Mouse (Mus musculus) bone marrow macrophage, adult 2 months (primary cell): ENCODE data around the gene Bicral. TPM values are rescaled to one million over a fixed set of nuclear protein-coding genes. Genes with fewer than 3 reads are reported as not detected.

Source experiments
- H3K27ac ChIP-seq: 2 replicates; pipeline ENCODE4 v1.5.1; 2012; ENCODE audit warnings: low read depth, low read length; ENCODE audit not compliant: insufficient read depth
- H3K4me1 ChIP-seq: 2 replicates; pipeline ENCODE4 v1.6.1; 2012; ENCODE audit warnings: low read length; ENCODE audit not compliant: control insufficient read depth, insufficient read depth
- H3K4me3 ChIP-seq: 2 replicates; pipeline ENCODE4 v1.5.1; 2012; ENCODE audit warnings: mild to moderate bottlenecking, low read length, moderate library complexity; ENCODE audit not compliant: insufficient read depth
- CTCF ChIP-seq: IDR thresholded peaks from 2 replicates; pipeline ENCODE4 v1.5.1; 2012; ENCODE audit warnings: low read depth, mild to moderate bottlenecking, low read length, moderate library complexity
- POLR2A ChIP-seq: IDR thresholded peaks from 2 replicates; pipeline ENCODE4 v1.6.1; 2012; ENCODE audit warnings: mild to moderate bottlenecking, low read depth, low read length, borderline replicate concordance
- polyA plus RNA-seq: library from polyadenylated mRNA; stranded (reverse); fragments of >200 nt; gene quantifications from 2 replicates; pipeline ENCODE4 v1.2.4, GENCODE M21; 2012; ENCODE audit not compliant: missing spikeins, insufficient read depth, insufficient read length

Gene Bicral
- polyA plus RNA-seq, 1 experiment, result 11.3 TPM

DNA sequence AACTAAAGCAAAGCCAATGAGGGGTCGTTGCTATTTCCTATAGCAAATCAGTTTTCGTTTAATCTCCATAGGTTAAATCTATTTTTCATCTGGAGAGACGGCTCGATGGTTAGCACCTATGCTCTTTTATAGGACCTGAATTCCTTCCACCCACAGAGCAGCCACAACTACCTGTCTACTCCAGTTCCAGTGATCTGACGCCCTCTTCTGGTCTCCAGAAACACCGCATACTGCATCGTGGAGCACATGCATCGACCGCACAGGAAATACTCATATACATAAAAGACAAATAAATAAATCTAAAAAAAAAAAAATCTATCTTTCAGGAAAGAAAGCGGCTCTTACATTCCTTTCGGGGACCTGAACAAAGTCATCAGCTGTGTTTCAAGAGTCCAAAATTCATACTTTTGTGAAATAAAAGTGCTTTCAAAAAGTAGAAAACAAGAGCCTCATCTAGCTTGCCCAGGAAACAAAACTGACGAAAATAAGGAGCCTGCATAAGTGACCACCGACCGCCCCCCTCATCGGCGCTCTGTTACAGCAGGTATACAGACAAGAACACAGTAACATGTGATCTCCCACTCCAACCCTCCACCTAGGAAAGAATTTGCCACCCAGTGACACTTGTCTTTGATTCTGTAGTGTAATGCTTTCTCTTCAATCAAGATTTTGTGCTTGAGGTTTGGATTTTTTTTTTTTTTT lies 30.4 kb upstream of the Bicral start:
- Histone ChIP-seq H3K27ac (peak overlapping the region; percentile 84), H3K4me3 (peak overlapping the region; percentile 78), H3K4me1 (peaks cover 14% of the 10 kb centered on the region)
- TF ChIP-seq POLR2A (no peak), CTCF (peak; percentile 68)

DNA sequence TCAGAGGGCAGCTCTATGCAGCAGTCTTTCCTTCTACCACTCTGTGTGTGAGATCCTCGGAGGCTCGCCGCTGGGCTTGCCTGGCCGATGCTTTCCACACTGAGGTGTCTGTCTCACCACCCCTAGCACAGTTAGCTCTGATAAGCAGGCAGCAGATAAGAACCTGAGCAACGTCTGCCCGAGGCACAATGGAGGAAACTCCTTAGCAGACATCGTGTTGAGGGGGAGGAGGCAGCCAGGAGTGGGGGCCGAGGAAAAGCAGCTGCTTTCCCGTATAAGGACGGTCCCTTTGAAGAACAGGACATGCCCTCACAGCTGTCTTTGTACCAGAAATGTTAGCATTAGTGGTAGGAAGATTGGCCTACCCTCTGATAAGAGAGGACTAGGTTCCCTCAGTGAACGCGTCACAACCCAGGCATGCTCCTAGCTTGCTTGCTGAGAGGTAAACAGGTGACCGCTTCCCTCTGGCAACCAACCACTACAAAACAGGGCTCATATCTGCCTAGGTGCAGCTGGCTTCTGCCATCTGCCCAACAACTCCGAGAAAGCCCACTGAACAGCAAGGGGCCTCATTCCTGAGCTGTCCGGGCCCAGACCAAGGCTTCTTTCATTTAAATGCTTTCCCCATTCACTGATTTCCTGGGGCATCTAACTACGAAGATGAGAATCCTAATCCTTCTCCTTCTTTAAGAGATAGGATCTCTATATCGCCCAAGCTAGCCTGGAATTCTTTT lies 27.8 kb upstream of the Bicral start:
- H3K4me3 ChIP-seq, result no peak overlapping the region
- peaks cover 17% of the 10 kb centered on the region for H3K4me1 ChIP-seq
- TF ChIP-seq POLR2A (no peak), CTCF (no peak)
- no peak overlapping the region for H3K27ac ChIP-seq

DNA sequence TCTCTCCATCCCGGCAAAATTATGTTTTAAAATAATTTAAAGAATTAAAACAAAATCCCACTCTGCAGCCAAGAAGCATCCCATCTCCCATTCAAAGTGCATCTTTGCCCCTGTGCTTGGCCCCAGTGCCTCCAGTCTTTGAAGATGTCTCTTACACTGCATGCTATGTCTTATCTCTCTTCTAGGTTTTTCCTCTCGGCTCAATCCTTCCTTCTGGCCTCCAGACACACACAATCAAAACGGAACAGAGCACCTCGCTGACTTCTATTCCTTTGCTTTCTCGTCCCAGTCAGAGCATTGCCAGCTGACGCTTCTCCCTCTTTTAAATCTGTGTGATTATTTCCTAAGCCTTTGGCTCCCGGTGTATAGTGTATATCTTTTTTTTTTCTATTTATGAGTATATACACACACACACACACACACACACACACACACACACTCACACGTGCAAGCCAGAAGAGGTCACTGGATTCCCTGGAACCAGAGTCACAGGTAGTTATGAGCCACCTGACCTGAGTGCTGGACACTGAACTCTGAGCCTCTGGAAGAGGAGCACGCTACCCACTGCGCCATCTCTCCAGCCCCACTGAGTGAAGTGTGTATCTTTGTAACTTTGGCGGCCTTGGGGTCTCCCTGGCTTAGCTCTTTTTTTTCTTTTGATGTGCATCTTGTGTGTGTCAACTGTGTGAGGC lies 27.1 kb upstream of the Bicral start:
- Histone ChIP-seq H3K4me3 (no peak overlapping the region), H3K27ac (no peak overlapping the region), H3K4me1 (peaks cover 18% of the 10 kb centered on the region)
- TF ChIP-seq POLR2A, result no peak
- no peak for TF ChIP-seq CTCF

DNA sequence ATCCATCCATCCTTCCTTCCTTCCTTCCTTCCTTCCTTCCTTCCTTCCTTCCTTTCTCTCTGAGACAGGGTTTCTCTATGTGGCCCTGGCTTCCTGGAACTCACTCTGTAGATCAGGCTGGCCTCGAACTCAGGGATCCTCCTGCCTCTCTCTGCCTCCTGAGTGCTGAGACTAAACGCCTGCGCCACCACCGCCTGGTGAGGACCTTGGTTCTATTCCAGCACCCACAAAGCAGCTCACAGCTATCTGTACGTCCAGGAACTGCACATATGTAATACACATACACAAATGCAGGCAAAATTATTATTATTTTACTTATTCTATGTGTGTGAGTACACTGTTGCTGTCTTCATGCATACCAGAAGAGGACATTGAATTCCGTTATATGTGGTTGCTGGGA lies 26.5 kb upstream of the Bicral start:
- Histone ChIP-seq H3K4me3 (no peak overlapping the region), H3K4me1 (peaks cover 18% of the 10 kb centered on the region), H3K27ac (no peak overlapping the region)
- TF ChIP-seq CTCF (no peak), POLR2A (no peak)

DNA sequence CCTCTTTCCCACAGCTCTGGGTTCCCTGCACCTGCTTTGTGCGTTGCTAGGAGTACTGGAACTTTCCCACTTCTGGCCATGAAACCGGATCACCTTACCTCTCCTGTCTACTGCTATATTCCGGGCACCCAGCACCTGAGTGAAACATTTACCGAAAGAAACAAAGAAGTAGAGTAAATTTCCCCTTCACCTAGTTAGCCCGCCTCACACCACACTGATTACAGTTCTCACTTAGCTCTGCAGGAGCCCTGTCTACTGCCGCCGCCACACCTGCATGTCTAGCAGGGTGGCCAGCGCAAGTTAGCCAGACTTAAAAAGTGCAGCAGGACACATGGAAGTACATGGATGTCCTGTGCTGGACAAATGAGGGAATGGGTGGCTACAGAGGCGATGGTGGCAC lies 24.8 kb upstream of the Bicral start:
- Histone ChIP-seq H3K27ac (no peak overlapping the region), H3K4me3 (no peak overlapping the region), H3K4me1 (peaks cover 27% of the 10 kb centered on the region)
- no peak for TF ChIP-seq POLR2A

DNA sequence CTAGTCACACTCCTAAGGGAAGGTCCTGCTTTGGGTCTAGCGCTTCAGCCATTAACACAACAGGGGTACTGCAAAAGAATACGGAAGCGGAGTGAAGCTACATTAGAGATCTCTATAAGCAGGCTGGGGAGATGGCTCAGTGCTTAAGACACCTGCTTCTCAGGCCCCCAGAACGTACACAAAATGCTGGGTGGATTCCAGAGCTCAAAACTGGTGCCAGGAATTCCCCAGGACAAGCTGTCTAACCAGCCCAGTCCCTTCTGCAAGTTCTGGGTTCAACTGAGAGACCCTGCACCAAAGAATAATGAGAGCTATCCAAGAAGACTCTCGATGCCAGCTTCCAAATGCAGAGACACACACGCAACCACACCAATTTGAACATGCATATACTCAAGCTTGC lies 23.4 kb upstream of the Bicral start:
- Histone ChIP-seq H3K27ac (no peak overlapping the region), H3K4me3 (no peak overlapping the region), H3K4me1 (peaks cover 37% of the 10 kb centered on the region)
- TF ChIP-seq POLR2A (no peak), CTCF (no peak)

DNA sequence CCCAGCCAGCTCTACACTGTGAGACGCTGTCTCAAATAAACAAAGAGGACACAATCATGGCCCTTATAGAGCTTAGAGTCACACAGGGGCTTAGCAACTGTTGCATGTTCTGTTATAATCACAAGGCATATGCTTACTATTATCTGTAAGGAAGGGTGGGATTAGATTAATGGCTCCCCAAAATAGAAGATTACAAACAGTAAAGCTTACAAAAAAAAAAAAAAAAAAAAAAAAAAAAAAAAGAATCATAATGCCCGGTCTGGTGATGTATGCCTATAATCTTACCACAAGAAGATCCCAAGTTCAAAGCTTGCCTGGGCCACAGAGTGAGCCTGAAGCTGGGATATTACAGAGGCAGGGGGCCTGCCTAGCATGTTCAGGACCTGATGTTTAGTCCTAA lies 22.0 kb upstream of the Bicral start:
- H3K4me3 ChIP-seq, result no peak overlapping the region
- peak overlapping the region; percentile 56 for H3K27ac ChIP-seq
- H3K4me1 ChIP-seq, result peaks cover 46% of the 10 kb centered on the region
- TF ChIP-seq POLR2A, result no peak
- TF ChIP-seq CTCF, result no peak

DNA sequence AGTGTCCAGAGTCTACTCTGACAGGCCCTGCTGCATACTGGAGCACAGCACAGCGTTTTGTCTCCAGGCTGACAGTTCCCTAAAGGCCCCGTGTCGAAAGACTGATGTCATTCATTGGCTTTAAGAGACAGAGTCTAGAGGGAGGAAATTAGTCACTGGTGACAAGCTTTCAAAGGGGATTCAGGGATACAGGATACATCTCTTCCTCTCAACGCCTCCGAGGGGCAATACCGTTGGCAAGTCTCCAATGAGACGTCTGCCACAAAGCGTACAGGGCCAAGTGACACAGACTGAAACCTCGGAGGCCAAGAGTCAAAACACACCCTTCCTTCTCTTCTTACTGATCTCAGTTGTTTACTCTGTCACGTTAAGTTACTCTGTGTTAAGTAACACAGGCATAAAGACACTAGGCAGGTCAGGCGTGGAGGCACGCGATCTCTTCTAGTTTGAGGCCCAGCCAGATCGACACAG lies 21.6 kb upstream of the Bicral start:
- TF ChIP-seq CTCF, result no peak
- TF ChIP-seq POLR2A, result no peak
- Histone ChIP-seq H3K4me3 (no peak overlapping the region), H3K4me1 (peaks cover 50% of the 10 kb centered on the region), H3K27ac (peak overlapping the region; percentile 56)

DNA sequence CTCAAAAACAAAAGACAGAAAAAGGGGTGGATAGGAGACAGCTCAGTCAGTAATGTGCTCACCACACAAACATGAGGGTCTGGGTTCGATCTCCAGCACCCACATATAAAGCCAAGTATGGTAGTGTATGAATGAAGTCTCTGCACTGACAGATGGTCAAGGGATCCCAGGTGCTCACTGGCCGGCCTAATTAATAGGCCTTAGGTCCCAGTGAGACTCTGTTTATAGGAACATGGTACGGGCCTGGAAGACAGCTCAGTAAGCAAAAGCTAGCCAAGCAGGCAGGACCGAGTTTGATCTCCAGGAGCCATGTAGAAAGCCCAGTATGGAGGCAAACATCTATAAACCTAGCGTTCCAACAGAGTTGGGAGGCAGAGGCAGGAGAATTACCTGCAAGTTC lies 18.8 kb upstream of the Bicral start:
- H3K27ac ChIP-seq, result no peak overlapping the region
- TF ChIP-seq POLR2A, result no peak
- no peak for TF ChIP-seq CTCF
- H3K4me3 ChIP-seq, result no peak overlapping the region
- peaks cover 61% of the 10 kb centered on the region for H3K4me1 ChIP-seq
